Mouse (Mus musculus) Patski (cell line): ENCODE results near the gene Nrxn2. TPM values are rescaled to one million over a fixed set of nuclear protein-coding genes. Genes with fewer than 3 reads are reported as not detected.

Experiments
- ATAC-seq: fragments of 100-300 bp; one replicate; pipeline ENCODE4 v1.8.0; 2021
- CTCF ChIA-PET: fragments of 350-600 bp; sonication (Branson Sonifier 250); formaldehyde crosslinking; loops from one replicate; lab custom pipeline; 2022; ENCODE audit warnings: inconsistent platforms; lab: Charles Lee
- POLR2A ChIA-PET: fragments of 350-600 bp; sonication (Branson Sonifier 250); formaldehyde crosslinking; loops from one replicate; lab custom pipeline; 2022; ENCODE audit warnings: antibody characterized with exemption, inconsistent platforms; lab: Charles Lee
- DNase-seq: peaks from one replicate; pipeline ENCODE4 v3.0.0-alpha.2; 2011; ENCODE audit warnings: low read depth, low spot score
- H3K27me3 ChIP-seq: fragments of 371-371 bp; one replicate; pipeline ENCODE4 v1.5.1; 2021
- CTCF ChIP-seq: fragments of 100-300 bp; IDR thresholded peaks from one replicate; pipeline ENCODE4 v1.5.1; 2021
- in situ Hi-C: fragments of 300-500 bp; cut with MboI; formaldehyde crosslinking; loops from 3 replicates; pipeline ENCODE4 v1.11.1; 2018; ENCODE audit warnings: low pct_unique_long_range_greater_than_20kb, mixed read lengths
- polyA plus RNA-seq: library from polyadenylated mRNA; unstranded; gene quantifications from one replicate; pipeline ENCODE4 v1.2.3, GENCODE M21; 2021

Gene Nrxn2
- polyA plus RNA-seq, 1 experiment from 2014 or later: not detected

- POLR2A ChIA-PET: no interaction called here
- CTCF ChIA-PET: interaction anchor here (0.8 kb wide), 1 partner anchor 16 kb away, joined by 4 read pairs; no protein-coding TSS in a partner anchor
- H3K27me3 ChIP-seq: peaks cover 43% of the 10 kb centered on the region
- in situ Hi-C loops: no loop called here
- no peak for DNase-seq
- ATAC-seq: no peak
- TF ChIP-seq CTCF: no peak
Measured at GRCm38 (mm10) chr19:6569021-6569420, 150.5 kb downstream of the Nrxn2 start.

GRCm38 (mm10) chr19:6569561-6569960, 151.0 kb downstream of the Nrxn2 start:
- CTCF ChIA-PET: no interaction called here
- no peak for DNase-seq
- TF ChIP-seq CTCF: no peak
- no peak for ATAC-seq
- POLR2A ChIA-PET: no interaction called here
- H3K27me3 ChIP-seq: peaks cover 43% of the 10 kb centered on the region
- in situ Hi-C loops: no loop called here

- no peak for DNase-seq
- no peak for ATAC-seq
- POLR2A ChIA-PET: no interaction called here
- CTCF ChIA-PET: no interaction called here
- in situ Hi-C loops: no loop called here
- TF ChIP-seq CTCF: no peak
- H3K27me3 ChIP-seq: peaks cover 51% of the 10 kb centered on the region
Measured at GRCm38 (mm10) chr19:6571476-6571875, 152.9 kb downstream of the Nrxn2 start.

GRCm38 (mm10) chr19:6572001-6572400, 153.5 kb downstream of the Nrxn2 start:
- POLR2A ChIA-PET: no interaction called here
- peaks cover 56% of the 10 kb centered on the region for H3K27me3 ChIP-seq
- no peak for TF ChIP-seq CTCF
- DNase-seq (no peak), ATAC-seq (no peak)
- CTCF ChIA-PET: no interaction called here
- in situ Hi-C loops: no loop called here

Other genes starting within 250 kb of the Nrxn2 start
- gene Majin, start 234.3 kb upstream of the Nrxn2 start, polyA plus RNA-seq: not detected
- gene Gpha2, start 192.4 kb upstream of the Nrxn2 start, polyA plus RNA-seq: 0.26 TPM
- gene Ppp2r5b, start 182.9 kb upstream of the Nrxn2 start, polyA plus RNA-seq: 172 TPM
- gene Atg2a, start 177.1 kb upstream of the Nrxn2 start, polyA plus RNA-seq: 32.5 TPM
- gene Ehd1, start 142.0 kb upstream of the Nrxn2 start, polyA plus RNA-seq: 88.7 TPM
- gene Cdc42bpg, start 112.3 kb upstream of the Nrxn2 start, polyA plus RNA-seq: 41.2 TPM
- 63.2 TPM for gene Men1, start 83.8 kb upstream of the Nrxn2 start, polyA plus RNA-seq
- 45.6 TPM for gene Map4k2, start 77.6 kb upstream of the Nrxn2 start, polyA plus RNA-seq
- gene Sf1, start 55.0 kb upstream of the Nrxn2 start, polyA plus RNA-seq: 186 TPM
- gene Pygm, start 34.3 kb upstream of the Nrxn2 start, polyA plus RNA-seq: 1.0 TPM
- 7.0 TPM for gene Rasgrp2, start 19.4 kb upstream of the Nrxn2 start, polyA plus RNA-seq
- gene Slc22a12, start 124.3 kb downstream of the Nrxn2 start, polyA plus RNA-seq: not detected